Mouse (Mus musculus) G1E (cell line): ENCODE data around the gene Uggt2. TPM values are rescaled to one million over a fixed set of nuclear protein-coding genes. Genes with fewer than 3 reads are reported as not detected.
"Not testable (repeated sequence)": the region's sequence is repeated elsewhere in the genome, so short reads cannot be mapped to it uniquely, and the experiment has no call there.

Experiments
- ATAC-seq: 2 replicates; pipeline ENCODE4 v1.8.0; 2016; ENCODE audit warnings: mild to moderate bottlenecking; ENCODE audit not compliant: insufficient number of reproducible peaks, poor library complexity, low FRiP score, severe bottlenecking; ENCODE audit errors: extremely low read depth
- DNase-seq: peaks from one replicate; pipeline ENCODE4 v3.0.0; 2012; ENCODE audit warnings: low spot score
- H3K27me3 ChIP-seq: 2 replicates; pipeline ENCODE4 v1.6.1; 2012; ENCODE audit warnings: mild to moderate bottlenecking, low read length, inconsistent platforms; ENCODE audit not compliant: insufficient read depth
- H3K36me3 ChIP-seq: replicated peaks from 2 replicates; pipeline ENCODE3; 2012; ENCODE audit warnings: mild to moderate bottlenecking, inconsistent platforms
- H3K4me1 ChIP-seq: 2 replicates; pipeline ENCODE4 v1.6.1; 2012; ENCODE audit warnings: low read depth, low read length, inconsistent platforms, mixed read lengths; ENCODE audit not compliant: insufficient read depth
- H3K4me3 ChIP-seq: 2 replicates; pipeline ENCODE4 v1.5.1; 2012; ENCODE audit warnings: low read depth, mild to moderate bottlenecking, inconsistent platforms, low read length, moderate library complexity, mixed read lengths
- H3K9me3 ChIP-seq: replicated peaks from 2 replicates; pipeline ENCODE4 v1.6.1; 2012; ENCODE audit warnings: inconsistent platforms
- CTCF ChIP-seq: IDR thresholded peaks from 2 replicates; pipeline ENCODE4 v1.5.1; 2012; ENCODE audit warnings: low read depth, low read length, inconsistent platforms, mixed read lengths
- GATA1 ChIP-seq: IDR thresholded peaks from 2 replicates; pipeline ENCODE4 v1.6.1; 2012; ENCODE audit warnings: borderline replicate concordance, low read length, inconsistent platforms, mixed read lengths
- GATA2 ChIP-seq: IDR thresholded peaks from 2 replicates; pipeline ENCODE4 v1.6.1; 2012; ENCODE audit warnings: low read depth, low read length, inconsistent platforms, borderline replicate concordance
- POLR2AphosphoS5 ChIP-seq: IDR thresholded peaks from 2 replicates; pipeline ENCODE4 v1.6.1; 2012; ENCODE audit warnings: low read depth, low read length, inconsistent platforms; ENCODE audit not compliant: insufficient replicate concordance
- TAL1 ChIP-seq: conservative IDR thresholded peaks from 2 replicates; pipeline ENCODE4 v1.6.1; 2012; ENCODE audit warnings: low read depth, low read length, inconsistent platforms, mixed read lengths
- polyA plus RNA-seq: library from polyadenylated mRNA; stranded (reverse); fragments of >175 nt; gene quantifications from 2 replicates; pipeline ENCODE4 v1.2.3, GENCODE M21; 2012
- total RNA-seq, 2 experiments: library from RNA; stranded (forward) in 1 of 2; stranded (reverse) in 1 of 2; fragments of 200-1000 nt in 1 of 2; fragments of >200 nt in 1 of 2; fragmentation: Nextera tagmentation in 1 of 2; gene quantifications; 2 replicates each; pipeline ENCODE4 v1.2.3; 2014 to 2017

Gene Uggt2
- total and polyA plus RNA-seq, 3 experiments = 0.55 to 7.7 TPM; not detected in 1

DNA sequence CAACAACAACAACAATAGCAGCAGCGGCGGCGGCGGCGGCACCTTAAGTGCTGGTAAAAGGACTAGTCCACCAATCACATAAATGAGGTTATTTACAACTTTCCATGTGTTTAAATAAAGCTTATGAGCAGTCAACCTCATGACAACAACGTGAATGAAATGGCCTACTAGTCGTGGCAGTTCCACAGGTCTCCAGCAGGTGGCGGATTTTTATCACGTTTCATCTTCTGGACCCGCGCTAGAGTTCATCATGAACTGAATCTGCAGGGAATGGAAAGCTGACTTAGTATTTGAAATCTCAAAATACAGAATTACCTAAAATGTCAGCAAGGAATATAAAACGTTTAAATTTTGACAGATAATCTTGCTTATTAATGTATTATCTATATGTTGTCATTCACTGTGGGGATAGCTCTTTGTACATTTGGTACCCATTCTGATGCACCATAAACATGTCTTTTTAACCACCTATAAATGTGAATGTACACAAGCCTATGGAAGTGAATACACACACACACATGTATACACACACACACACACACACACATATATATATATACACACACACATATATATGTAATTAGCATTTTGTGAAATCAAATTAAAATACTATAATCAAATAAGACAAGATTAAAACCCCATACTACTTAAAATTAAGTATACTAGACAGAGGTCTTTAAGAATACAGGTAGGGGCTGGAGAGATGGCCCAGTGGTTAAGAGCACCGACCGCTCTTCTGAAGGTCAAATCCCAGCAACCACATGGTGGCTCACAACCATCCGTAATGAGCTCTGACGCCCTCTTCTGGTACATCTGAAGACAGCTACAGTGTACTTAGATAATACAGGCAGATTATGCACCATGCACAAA is 112.3 kb downstream of the Uggt2 start:
- H3K9me3 ChIP-seq = no peaks in the 10 kb centered on the region
- H3K4me1 ChIP-seq = no peaks in the 10 kb centered on the region; the same call in 1 of the 2 replicates
- peaks cover 3% of the 10 kb centered on the region; the same call in 1 of the 2 replicates for H3K27me3 ChIP-seq
- no peak for DNase-seq
- peak; percentile 78 for ATAC-seq
- peak; percentile 97 for TF ChIP-seq CTCF
- TF ChIP-seq GATA2 = no peak
- peaks cover 20% of the 10 kb centered on the region for H3K36me3 ChIP-seq
- no peak overlapping the region for H3K4me3 ChIP-seq

DNA sequence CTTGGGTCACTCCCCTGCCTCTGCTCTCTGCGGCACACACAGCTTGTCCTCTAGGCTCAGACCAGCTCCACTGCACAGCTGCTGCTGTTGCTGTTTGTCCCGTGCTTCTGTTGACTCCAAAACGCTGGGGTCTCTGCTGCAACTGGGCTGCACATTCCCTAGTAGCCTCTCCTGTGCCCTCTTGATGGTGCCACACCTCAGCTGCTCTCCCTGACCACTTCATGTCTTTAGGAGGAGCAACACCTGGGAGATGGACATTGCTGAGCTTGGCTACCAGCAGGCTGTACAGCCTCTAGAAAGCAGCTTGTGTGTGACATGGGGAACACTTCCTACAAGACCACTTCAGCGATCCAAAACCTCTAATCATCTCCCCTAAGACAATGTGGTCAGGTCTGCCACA is 115.1 kb downstream of the Uggt2 start:
- Histone ChIP-seq H3K4me1 (no peaks in the 10 kb centered on the region; the same call in 1 of the 2 replicates), H3K27me3 (peaks cover 3% of the 10 kb centered on the region; the same call in 1 of the 2 replicates), H3K9me3 (no peaks in the 10 kb centered on the region), H3K36me3 (peaks cover 39% of the 10 kb centered on the region), H3K4me3 (no peak overlapping the region)
- TF ChIP-seq CTCF (no peak), TAL1 (no peak), POLR2AphosphoS5 (no peak), GATA1 (no peak), GATA2 (no peak)
- ATAC-seq (no peak), DNase-seq (no peak)

DNA sequence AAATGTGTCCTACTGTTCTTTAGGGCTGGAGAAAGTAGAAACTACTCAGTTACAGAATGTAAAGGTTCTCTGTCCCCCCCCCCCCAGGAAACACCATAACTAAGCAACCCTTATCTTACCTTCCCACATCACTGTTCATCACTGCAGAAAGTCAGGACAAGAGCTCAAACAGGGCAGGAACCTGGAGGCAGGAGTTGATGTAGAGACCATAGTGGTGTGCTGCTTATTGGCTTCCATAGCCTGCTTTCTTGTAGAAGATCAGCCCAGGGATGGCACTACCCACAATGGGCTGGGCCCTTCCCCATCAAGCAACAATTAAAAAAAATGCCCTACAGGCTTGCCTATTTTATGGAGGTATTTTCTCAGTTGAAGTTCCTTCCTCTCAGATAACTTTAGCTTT is 115.8 kb downstream of the Uggt2 start:
- no peak for ATAC-seq
- Histone ChIP-seq H3K9me3 (no peaks in the 10 kb centered on the region), H3K27me3 (peaks cover 3% of the 10 kb centered on the region; the same call in 1 of the 2 replicates), H3K4me3 (no peak overlapping the region), H3K36me3 (peaks cover 46% of the 10 kb centered on the region), H3K4me1 (no peaks in the 10 kb centered on the region; the same call in 1 of the 2 replicates)
- no peak for DNase-seq
- TF ChIP-seq GATA1 (no peak), CTCF (no peak), GATA2 (no peak), TAL1 (no peak)

DNA sequence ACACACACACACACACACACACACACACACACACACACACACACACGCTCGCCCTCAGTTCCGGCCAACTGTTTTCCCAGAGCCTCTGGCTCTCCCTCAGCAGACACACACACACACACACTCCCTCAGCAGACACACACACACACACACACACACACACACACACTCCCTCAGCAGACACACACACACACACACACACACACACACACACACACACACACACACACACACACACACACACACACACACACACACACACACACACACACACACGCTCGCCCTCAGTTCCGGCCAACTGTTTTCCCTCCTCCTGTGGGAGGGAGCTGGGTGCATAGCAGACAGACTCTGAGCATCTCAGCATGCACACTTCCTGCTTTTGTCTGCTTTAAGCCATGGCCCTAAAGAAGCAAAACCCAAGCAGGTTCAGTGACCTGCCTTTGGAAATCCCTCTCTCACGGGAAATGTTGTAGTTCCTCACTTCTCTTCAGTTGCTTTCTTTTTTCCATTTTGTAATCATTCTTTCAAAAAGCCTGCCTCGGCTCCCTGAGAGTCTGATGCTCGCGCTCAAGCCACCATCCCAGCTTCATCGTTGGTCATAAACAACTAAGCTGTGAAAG is 116.7 kb downstream of the Uggt2 start:
- DNase-seq, H3K9me3 ChIP-seq, H3K4me1 ChIP-seq, H3K4me3 ChIP-seq, H3K27me3 ChIP-seq, ATAC-seq: not testable (repeated sequence)
- peaks cover 54% of the 10 kb centered on the region for H3K36me3 ChIP-seq

DNA sequence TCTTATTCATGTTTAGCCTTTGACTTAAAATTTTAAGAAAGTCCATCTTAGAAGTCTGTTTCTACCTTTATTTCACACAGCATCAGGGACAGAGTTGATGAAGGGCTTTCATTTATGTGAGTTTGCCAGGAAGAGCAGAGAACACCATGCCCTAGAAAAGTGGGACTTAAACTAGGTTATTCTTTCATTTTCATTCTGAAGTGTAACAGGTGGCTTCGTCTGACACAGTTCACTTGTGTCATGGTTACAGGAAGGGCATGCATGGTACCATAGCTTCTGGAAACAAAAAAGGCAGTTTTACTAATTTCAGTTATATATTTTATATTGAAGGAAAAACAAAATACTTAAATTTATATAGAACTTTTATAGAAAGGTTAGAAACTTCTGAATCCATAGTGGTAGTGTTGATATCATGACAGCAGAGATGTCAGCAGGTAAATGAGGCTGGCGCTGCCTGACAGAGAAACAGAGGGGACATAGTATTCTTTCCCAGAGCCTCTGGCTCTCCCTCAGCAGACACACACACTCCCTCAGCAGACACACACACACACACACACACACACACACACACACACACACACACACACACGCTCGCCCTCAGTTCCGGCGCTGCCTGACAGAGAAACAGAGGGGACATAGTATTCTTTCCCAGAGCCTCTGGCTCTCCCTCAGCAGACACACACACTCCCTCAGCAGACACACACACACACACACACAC is 117.4 kb downstream of the Uggt2 start:
- ATAC-seq, H3K9me3 ChIP-seq, DNase-seq, H3K4me3 ChIP-seq, H3K4me1 ChIP-seq, H3K27me3 ChIP-seq: not testable (repeated sequence)
- H3K36me3 ChIP-seq = peaks cover 61% of the 10 kb centered on the region

DNA sequence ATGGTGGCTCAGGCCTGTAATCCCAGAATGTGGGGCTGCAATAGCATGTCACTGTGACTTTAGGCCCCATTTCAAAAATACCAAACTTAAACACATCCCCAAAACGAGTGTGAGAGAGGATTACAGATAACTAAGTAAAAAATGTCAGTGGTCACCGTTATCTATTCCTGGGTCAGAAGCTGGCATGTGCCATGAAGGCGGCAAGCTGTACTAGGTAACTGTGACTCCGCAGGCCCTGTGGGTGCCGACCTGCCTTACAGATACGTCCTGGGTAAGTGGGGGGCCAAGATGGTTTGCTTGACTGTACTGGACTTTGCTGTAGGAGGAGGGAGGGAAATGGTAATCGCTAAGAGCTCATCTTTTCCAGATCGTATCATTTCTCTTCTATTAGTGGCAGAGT is 118.3 kb downstream of the Uggt2 start:
- Histone ChIP-seq H3K27me3 (no peaks in the 10 kb centered on the region), H3K9me3 (no peaks in the 10 kb centered on the region), H3K4me1 (no peaks in the 10 kb centered on the region), H3K4me3 (no peak overlapping the region), H3K36me3 (peaks cover 71% of the 10 kb centered on the region)
- TF ChIP-seq TAL1 (no peak), CTCF (no peak), GATA1 (no peak), GATA2 (no peak), POLR2AphosphoS5 (no peak)
- DNase-seq = no peak
- ATAC-seq = no peak
